Mouse (Mus musculus): ENCODE measurements around the gene Tada2a.

The Tada2a gene

GRCm38 (mm10) chr11:84128943-84129798, at the start of gene Tada2a, which contains the start of gene Acaca:
TSS of gene Tada2a (minus strand) at chr11:84129600.
TSS of gene Acaca (plus strand) at chr11:84129672.
- DNase-seq = peak; percentile 81 to 86

- no peak for DNase-seq
Measured at GRCm38 (mm10) chr11:84178571-84178970, 49.2 kb upstream of the Tada2a start.

- no peak for DNase-seq
Measured at GRCm38 (mm10) chr11:84172539-84173435, 43.4 kb upstream of the Tada2a start.

GRCm38 (mm10) chr11:84168701-84169288, 39.4 kb upstream of the Tada2a start:
- DNase-seq = peak; percentile 18 to 45

- no peak for DNase-seq
Measured at GRCm38 (mm10) chr11:84167046-84167526, 37.7 kb upstream of the Tada2a start, which contains the start of gene Gm11437. TSS of gene Gm11437 (minus strand) at chr11:84167476.

- no peak for DNase-seq
Measured at GRCm38 (mm10) chr11:84164561-84164960, 35.2 kb upstream of the Tada2a start.

DNA sequence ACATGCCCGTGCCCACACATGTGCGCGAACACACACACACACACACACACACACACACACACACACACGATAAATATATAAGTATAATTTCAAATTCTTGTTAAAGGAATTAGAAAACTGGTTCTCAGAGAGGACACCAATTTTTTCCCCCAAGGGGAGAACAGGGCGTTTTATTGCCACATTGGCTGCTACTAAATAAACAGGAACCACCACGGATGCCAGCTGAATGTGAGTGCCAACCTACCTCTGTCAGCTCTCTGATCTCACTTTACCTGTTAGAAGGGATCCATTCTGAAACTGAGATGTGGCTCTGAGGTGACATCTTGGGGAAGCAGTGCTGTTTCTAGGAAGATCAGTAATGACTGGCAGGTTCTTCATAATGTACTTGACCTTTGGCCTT, 34.7 kb upstream of the Tada2a start:
- no peak for DNase-seq

DNA sequence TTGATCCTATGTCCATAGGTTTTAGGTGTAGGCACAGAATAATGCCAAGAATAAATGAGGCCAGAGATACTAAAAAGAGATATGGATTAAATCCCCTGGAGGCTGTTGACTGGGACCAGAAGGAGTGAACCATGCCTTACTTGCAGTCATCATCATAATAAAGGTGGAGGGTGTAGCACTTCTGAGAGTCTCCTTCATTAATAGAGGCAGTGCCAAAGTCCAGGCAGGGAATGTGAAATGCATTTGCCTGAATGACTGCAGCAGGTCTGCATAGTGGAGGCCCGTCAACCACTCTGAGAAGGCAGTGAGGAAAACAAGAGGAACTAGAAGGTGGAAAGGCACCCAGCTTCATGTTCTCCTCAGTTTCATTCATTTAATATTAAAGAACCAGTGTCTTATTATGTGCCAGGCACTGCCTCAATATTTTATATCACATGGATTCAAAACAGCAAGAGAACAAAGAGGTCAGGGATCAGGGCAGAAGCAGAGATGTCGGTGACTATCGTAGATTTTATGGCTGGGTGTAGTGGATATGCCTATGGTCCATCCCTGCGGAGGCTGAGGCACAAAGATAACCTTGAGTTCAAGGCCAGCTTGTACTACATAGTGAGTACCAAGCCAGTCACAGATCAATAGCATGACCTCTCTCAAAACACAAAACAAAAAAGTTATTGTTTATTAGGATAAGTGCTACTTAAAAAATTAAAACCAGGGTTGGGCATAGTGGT, 27.3 kb upstream of the Tada2a start:
- no peak for DNase-seq

GRCm38 (mm10) chr11:84150884-84151283, 21.5 kb upstream of the Tada2a start:
- no peak for DNase-seq

DNA sequence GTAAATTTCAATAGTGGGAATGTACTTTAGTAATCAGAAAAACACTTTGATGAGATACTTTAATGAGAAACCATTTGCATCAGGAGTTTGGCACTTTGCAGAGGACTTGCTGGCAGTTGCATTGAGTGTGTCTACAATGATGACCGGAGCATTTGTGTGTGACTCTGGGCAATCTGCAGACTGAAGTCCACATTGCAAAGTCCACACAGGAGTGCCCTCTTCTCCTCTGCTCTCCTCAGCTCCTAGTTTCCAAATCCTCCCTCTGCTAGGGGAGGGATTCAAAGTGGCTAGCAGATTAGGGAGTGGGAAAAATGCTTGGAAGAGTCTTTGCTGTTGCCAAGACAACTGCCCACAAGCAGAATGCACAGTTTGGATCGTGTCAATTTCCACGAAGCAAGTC, 16.7 kb upstream of the Tada2a start:
- DNase-seq = no peak

- no peak for DNase-seq
Measured at GRCm38 (mm10) chr11:84145201-84145798, 15.9 kb upstream of the Tada2a start.

- DNase-seq = peak; percentile 27 to 38
Measured at GRCm38 (mm10) chr11:84141752-84142151, 12.4 kb upstream of the Tada2a start.

DNA sequence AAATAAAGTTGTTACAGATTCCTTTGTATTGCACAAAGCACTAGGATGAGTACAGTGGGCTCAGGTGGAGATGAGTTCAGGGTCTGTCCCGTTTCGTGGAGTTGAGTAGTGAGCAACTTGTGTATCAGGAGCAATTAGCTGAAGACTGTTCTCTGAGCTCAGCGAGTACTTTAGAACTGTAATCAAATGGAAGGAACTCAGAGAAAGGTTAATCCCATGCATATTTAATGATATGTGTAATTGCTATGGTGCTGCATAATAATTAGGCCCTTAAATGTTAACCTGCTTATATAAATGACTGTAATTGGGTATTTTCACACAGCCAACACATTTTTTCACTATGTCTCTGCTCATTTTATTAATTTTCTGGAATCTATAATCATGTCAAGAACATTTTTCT, 7.1 kb upstream of the Tada2a start:
- no peak for DNase-seq

- DNase-seq = no peak
Measured at GRCm38 (mm10) chr11:84134331-84134860, 5.0 kb upstream of the Tada2a start.

GRCm38 (mm10) chr11:84129799-84130185, 392 bp upstream of the Tada2a start:
- no peak for DNase-seq

DNA sequence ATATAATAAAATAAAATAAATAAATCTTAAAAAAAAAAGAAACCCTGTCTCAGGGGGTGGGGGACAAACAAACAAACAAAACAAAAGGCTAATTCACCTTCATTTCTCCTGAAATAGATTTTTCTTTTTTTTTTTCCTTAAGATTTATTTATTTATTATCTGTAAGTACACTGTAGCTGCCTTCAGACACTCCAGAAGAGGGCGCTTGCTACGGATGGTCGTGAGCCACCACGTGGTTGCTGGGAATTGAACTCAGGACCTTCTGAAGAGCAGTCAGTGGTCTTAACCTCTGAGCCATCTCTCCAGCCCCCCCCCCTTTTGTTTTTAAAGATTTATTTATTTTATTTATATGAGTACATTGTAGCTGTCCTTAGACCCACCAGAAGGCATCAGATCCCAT, 1.4 kb downstream of the Tada2a start:
- DNase-seq = no peak

- no peak for DNase-seq
Measured at GRCm38 (mm10) chr11:84121051-84121956, 8.1 kb downstream of the Tada2a start.

DNA sequence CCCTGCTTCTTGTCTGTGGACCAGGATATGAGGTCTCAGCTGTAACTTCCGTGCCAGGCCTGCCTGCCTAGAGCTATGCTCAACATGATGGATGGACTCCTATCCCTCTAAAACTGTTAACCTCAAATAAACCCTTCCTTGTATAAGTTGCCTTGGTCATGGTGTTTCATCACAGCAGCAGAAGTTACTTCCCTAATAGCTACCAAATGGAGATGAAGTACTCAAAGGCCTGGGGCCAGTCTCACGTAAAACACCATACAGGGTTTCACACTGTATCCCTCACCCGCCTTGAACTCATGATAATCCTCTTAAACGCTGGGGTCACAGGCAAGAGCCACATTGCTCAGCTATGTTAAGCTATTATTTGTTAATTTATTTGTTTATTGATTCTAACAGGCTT, 12.0 kb downstream of the Tada2a start:
- no peak for DNase-seq

DNA sequence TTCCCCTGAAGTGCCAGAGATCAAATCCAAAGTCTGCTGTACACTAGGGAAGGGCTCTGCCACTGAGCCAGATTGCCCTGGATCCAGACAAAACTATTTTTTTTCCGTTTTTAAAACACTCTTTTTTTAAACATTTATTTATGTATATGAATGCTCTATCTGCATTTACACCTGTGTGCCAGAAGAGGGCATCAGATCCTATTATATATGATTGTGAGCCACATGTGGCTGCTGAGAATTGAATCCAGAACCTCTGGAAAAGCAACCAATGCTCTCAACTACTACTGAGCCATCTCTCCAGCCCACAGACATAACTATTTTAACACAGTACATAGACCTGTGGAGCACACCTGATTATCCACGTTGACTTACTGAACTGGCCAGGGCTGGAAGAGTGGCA, 13.2 kb downstream of the Tada2a start:
- DNase-seq = no peak

- peak in 1 of 2 experiments; percentile 10 for DNase-seq
Measured at GRCm38 (mm10) chr11:84115646-84116045, 13.8 kb downstream of the Tada2a start.

Measured in cerebellum, postnatal 36 days (tissue).